Mouse (Mus musculus): ENCODE results near the gene Rbm11. TPM values are rescaled to one million over a fixed set of nuclear protein-coding genes. Genes with fewer than 3 reads are reported as not detected.

The Rbm11 gene
- polyA plus RNA-seq (2017; shearing (Covaris generic)) = not detected

DNA sequence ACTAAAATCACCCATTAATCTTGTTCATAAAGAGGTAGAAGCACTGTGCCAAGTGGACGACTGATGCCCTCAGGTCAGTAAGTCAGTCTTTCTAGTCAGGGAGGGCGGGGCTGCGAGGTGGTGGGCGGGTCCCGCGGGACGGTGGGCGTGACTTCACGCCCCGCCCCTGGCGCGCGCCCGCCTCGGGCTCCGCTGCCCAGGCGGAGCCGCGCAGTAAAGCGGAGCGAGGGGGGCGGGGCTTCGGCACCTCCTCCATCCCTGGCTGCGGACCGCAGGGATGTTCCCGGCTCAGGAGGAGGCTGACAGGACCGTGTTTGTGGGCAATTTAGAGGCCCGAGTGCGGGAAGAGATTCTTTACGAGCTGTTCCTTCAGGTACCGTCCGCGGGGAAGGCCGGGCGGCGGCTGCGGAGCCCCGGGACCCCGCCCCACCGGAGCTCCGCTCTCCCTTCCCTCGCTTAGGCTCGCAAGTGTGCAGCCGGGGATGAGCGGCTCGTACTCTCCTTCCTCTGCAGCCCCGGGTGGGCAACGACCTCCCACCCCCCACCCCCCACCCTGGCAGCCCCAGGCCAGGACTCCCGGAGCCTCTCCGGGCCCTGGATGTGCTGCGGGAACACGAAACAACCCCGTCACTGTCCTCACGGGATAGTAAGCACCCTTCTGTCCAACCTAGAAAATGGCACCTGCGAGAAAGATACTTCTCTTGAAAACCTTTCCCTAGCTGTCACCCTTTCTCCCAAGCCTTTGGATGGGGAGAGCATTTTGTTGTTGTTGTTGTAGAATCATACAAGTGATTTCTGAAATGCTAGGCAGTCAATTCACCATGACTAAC, at the start of gene Rbm11:
TSS of gene Rbm11 (plus strand) at position 174 of the 830 bp plus-strand sequence.

DNA sequence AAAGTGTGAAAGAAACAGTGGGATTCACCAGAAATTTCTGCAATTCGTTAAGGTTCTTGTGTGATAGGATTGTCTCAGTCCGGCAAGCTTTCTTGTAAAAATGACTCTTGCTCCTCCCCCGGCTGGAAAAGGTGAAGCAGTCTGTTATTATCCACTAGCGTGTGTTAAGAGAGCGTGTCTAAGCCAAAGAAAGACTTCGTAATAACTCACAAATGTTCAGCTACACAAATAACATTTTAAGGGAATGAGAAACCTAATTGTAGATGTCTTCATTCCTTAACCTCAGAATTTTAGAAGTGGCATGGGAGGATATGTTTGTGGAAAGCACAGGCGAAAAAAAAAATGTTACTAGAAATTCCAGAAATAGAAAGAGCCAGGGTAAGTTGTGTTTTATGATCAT, 6.7 kb upstream of the Rbm11 start, which contains the start of gene Lipi:
TSS of gene Lipi (minus strand) at position 101 of the 400 bp plus-strand sequence.

Other genes starting within 250 kb of the Rbm11 start
- gene Lipi, start 6.8 kb upstream of the Rbm11 start, polyA plus RNA-seq (2017; shearing (Covaris generic)) = not detected
- 6.2 TPM for gene Hspa13, start 174.3 kb downstream of the Rbm11 start, polyA plus RNA-seq (2017; shearing (Covaris generic))

All from naive thymus-derived CD4-positive, alpha-beta T cell, adult 5 months (primary cell).